Mouse (Mus musculus) liver, adult 2 months (tissue): ENCODE measurements at regions not wholly inside any gene's neighbourhood (a gene's known extent, or its start where the extent isn't known, plus 50 kb on each side); places are given as distances from the start of the nearest gene placed in this dataset.

Experiments
- CTCF ChIP-seq: fragments of 200-500 bp; IDR thresholded peaks from 2 replicates; pipeline ENCODE4 v1.5.1; 2011; ENCODE audit warnings: low read depth, low read length, control low read depth
- POLR2A ChIP-seq: fragments of 200-500 bp; IDR thresholded peaks from 2 replicates; pipeline ENCODE4 v1.6.1; 2011; ENCODE audit warnings: low read length, control low read depth; ENCODE audit not compliant: insufficient read depth; ENCODE audit errors: extremely low read depth

DNA sequence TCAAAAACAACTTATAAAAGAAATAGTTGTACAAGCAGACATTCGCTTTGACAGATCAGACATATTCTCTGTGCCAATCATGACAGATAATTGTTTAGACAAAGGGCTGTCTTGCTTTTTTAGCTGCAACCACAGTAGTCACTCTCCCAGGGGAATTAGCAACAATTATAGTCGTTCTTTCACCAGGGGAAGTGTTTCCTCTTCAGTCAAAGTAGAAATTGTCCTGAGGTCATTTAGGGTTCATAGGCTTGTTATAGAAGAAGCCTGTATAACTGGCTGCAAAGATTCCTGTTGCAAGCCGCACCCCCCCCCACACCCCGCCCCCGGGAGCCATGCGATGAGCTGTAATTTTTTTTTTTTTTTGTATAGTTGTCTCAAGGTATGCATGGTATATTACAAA is 68.2 kb upstream of the Ptger4 start:
- TF ChIP-seq CTCF (no peak), POLR2A (no peak)
